Mouse (Mus musculus): ENCODE data around the gene Gucy2c.

Gene Gucy2c

DNA sequence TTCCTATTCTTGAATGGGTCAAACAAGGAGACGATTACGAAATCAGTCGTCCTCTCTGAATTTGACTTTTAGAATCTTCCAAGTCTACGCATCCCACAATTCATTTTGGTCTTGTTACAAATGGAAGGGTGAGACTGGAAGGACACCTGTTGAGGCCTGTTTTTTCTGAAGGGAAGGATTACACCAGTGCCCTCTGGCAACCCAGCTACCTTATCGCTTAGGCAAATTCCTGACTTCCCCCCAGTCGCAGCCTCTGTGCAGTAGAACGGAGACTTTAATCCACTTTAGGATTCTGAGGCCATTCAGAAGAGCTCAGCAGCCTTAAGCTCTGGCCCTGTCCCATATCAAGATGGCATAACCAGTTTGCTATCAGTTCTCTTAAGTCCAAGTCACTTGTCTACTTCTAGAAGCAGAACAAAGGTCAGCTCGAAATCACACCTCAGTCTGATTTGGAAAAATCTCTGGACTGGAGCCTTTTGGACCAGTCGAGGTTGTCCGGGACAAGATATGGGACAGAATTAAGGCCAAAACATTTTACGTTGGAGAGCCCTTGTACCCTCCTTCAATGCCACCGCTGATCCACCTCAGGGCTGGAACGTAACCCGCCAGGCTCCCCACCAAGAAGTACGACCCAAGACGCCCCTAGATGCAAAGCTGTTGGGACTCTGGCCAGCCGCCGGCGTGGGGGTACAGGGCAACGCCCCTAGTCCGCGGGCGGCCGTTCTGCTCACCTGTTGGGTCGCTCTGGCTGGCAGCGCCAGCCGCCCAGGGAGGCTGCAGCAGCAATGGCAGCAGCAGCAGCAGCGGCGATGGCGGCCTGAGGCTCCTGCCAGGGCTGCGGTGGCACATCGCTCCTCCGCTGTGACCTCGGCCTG lies 120.5 kb downstream of the Gucy2c start:
- DNase-seq (ENCODE audit: low spot score), result no peak

DNA sequence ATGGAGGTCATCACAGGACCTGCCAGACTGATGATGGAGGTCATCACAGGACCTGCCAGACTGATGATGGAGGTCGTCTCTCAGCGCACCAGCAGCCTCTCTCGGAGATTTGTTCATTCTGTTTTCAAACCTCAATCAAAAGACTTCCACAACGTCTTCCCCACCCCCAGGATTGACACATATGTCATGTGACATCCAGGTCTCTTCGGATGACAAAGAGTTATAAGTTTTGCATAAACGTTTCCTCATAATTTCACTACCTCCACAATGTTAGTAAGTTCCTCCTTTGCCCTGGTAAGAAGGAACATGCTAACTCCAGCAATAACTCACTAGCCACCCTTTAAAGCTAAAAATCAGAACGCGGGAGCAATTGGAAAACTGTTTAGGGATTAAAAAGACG lies 122.3 kb downstream of the Gucy2c start:
- no peak for DNase-seq (ENCODE audit: low spot score)

DNA sequence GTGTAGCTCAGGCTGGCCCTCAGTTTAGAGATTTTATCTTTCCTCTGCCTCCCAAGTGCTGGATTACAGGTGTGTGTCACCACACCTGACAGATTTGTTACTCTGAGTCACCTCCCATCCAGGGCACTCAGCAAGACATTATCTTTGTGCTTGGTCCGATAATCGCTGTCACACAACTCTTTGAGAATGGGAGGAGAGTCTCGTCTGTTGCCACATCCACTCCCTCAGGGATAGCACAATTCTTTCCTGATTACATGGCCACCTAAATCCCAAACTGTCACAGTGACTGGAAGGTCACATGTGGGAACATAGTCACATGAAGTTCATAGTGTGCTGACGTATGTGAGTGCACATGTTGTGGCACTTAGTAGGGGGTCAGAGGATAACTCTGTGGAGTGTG lies 123.3 kb downstream of the Gucy2c start:
- no peak for DNase-seq (ENCODE audit: low spot score)

DNA sequence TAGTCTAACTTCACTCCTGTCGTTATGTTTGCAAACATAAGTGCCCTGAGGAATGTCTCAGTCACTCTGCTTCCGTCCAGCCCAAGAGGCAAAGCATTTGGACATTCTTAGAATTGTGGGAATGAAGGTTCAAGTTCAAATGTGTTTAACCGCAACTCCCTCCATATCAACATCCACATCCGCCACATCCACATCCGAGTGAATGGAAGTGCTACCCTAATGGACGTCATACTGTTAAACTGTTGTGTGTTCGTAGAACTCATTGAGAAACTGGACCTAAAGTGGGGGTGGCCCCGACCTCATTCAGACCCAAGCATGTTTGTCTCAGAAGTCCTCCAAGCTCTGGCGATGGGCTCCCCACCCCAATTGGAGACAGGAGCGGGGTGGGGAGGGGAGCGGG lies 125.8 kb downstream of the Gucy2c start:
- DNase-seq (ENCODE audit: low spot score), result no peak

DNA sequence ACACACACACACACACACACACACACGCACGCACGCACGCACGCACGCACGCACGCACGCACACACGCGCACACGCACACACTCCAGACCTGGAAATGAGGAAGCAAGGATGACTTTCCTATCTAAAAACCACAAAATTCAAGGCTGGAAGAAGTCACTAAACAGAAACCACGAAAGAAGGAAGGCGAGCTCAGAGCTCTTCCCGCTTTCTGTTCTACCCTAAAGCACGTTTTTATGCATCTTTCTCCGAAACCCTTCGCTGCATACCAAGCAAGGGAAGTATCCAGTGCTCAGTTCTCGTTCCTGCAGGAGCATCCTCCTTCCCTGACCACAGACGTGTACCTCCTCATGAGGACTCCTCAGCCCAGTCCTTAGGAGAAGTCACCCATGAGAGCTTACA lies 127.1 kb downstream of the Gucy2c start:
- DNase-seq (ENCODE audit: low spot score), result no peak

DNA sequence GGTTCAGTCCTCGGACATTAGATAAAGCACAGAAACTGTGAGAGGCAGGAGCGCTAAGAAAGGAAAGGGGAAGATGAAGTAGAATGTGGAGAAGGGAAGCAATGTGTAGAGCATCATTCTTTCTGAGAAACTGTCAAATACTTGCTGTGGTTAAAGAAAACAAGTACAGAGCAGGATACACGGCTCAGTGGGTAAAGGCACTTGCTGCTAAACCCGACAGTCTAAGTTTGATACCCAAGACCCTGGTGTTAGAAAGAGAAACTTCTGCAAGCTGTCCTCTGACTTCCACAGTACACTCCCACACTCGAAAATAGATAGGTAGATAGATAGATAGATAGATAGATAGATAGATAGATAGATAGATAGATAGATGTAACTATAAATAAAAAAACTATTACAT lies 128.2 kb downstream of the Gucy2c start:
- no peak for DNase-seq (ENCODE audit: low spot score)

DNA sequence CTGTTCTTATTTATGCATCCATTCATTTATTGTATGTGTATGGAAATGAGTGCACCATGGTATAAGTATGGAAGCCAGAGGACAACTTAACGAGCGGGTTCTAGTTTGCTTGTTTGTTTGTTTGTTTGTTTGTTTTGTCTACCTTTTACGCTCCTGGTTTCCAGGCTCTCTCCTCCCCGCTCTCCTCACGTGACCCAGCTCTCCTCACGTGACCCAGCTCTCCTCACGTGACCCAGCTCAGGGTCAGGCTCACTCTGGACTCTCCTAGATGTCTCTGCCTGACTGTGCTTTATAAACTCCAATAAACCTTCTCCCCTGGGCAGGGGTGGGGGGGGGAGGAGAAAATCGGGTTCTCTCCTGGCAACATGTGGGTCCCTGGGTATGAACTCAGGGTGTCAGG lies 130.9 kb downstream of the Gucy2c start:
- DNase-seq (ENCODE audit: low spot score), result no peak

DNA sequence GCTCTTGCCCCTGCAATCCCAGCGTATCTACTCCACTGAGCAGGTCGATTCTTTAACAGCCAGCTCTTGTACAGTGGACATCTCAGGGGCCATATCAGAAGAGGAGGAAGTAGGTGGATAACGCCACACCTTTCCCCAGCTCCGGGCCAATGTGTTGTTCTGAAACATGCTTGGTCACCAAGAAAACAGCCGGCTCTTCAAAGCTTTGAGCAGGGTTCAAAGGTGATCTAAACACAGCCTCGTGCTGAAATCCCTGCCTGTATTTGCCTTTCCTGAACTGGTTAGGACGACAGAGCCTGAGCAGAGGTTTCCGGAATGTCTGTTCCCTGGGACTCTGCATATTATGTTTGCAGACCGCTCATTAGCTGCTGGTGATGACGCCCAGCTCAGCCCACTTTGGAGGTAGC lies 134.1 kb downstream of the Gucy2c start:
- DNase-seq (ENCODE audit: low spot score), result no peak
